Mouse (Mus musculus) MEL (cell line): Measurements from ENCODE around the gene Aldh3b2. TPM values are rescaled to one million over a fixed set of nuclear protein-coding genes. Genes with fewer than 3 reads are reported as not detected.

Source experiments
- DNase-seq: peaks from one replicate; pipeline ENCODE4 v3.0.0; 2011; ENCODE audit warnings: low read depth, low spot score
- H3K27ac ChIP-seq: 2 replicates; pipeline ENCODE4 v1.5.1; 2012; ENCODE audit warnings: low read depth, mild to moderate bottlenecking, control low read depth, low read length, moderate library complexity; ENCODE audit not compliant: control insufficient read depth
- H3K27me3 ChIP-seq, 2 experiments: fragments of 150-350 bp in 1 of 2; sonication (generic) in 1 of 2; 2 replicates each; pipeline ENCODE4 v1.6.1; 2012; ENCODE audit warnings: low read length in 2 of 2, mild to moderate bottlenecking in 2 of 2, improper control_type of control experiment in 1 of 2, moderate library complexity in 1 of 2; ENCODE audit not compliant: insufficient read depth in 2 of 2, control insufficient read depth in 1 of 2
- H3K36me3 ChIP-seq, 2 experiments: 2 replicates each; pipeline ENCODE4 v1.6.1; 2012 to 2014; ENCODE audit warnings: low read length in 2 of 2, improper control_type of control experiment in 1 of 2, inconsistent platforms in 1 of 2, mild to moderate bottlenecking in 1 of 2; ENCODE audit not compliant: insufficient read depth in 2 of 2, control insufficient read depth in 1 of 2
- H3K4me1 ChIP-seq, 2 experiments: fragments of 150-350 bp in 1 of 2; sonication (generic) in 1 of 2; 2 replicates each; pipeline ENCODE4 v1.6.1; 2012; ENCODE audit warnings: low read length in 2 of 2, improper control_type of control experiment in 1 of 2, mild to moderate bottlenecking in 1 of 2; ENCODE audit not compliant: insufficient read depth in 2 of 2, control insufficient read depth in 1 of 2
- H3K4me3 ChIP-seq, 2 experiments: fragments of 150-350 bp in 1 of 2; sonication (generic) in 1 of 2; 2 replicates each; pipeline ENCODE4 v1.5.1; 2012; ENCODE audit warnings: low read depth in 2 of 2, low read length in 2 of 2, mild to moderate bottlenecking in 2 of 2, moderate library complexity in 2 of 2, control low read depth in 1 of 2, improper control_type of control experiment in 1 of 2; ENCODE audit not compliant: control insufficient read depth in 1 of 2, insufficient read depth in 1 of 2
- H3K79me2 ChIP-seq: 2 replicates; pipeline ENCODE4 v1.6.1; 2012; ENCODE audit warnings: mild to moderate bottlenecking, low read length, moderate library complexity; ENCODE audit not compliant: control insufficient read depth, poor library complexity, insufficient read depth
- H3K9ac ChIP-seq: 2 replicates; pipeline ENCODE4 v1.6.1; 2012; ENCODE audit warnings: low read depth, mild to moderate bottlenecking, control low read depth, low read length, moderate library complexity; ENCODE audit not compliant: control insufficient read depth, poor library complexity, severe bottlenecking
- H3K9me3 ChIP-seq: fragments of 150-350 bp; sonication (generic); replicated peaks from 2 replicates; pipeline ENCODE4 v1.6.1; 2012; ENCODE audit warnings: mild to moderate bottlenecking, low read length, improper control_type of control experiment, moderate library complexity; ENCODE audit not compliant: insufficient read depth
- CTCF ChIP-seq, 3 experiments: IDR thresholded peaks in 2 of 3; conservative IDR thresholded peaks in 1 of 3; 2 replicates each; pipeline ENCODE4 v1.5.1; 2011 to 2012; ENCODE audit warnings: low read length in 3 of 3, low read depth in 2 of 3, mild to moderate bottlenecking in 2 of 3, improper control_type of control experiment in 1 of 3, inconsistent platforms in 1 of 3, mixed read lengths in 1 of 3, moderate library complexity in 1 of 3; ENCODE audit not compliant: control insufficient read depth in 1 of 3, insufficient read depth in 1 of 3, poor library complexity in 1 of 3, severe bottlenecking in 1 of 3
- E2F4 ChIP-seq: IDR thresholded peaks from 2 replicates; pipeline ENCODE4 v1.6.1; 2011; ENCODE audit warnings: low read depth, low read length, improper control_type of control experiment, borderline replicate concordance
- ELF1 ChIP-seq: IDR thresholded peaks from 2 replicates; pipeline ENCODE4 v1.6.1; 2014; ENCODE audit warnings: low read depth, mild to moderate bottlenecking, inconsistent platforms, low read length, improper control_type of control experiment, moderate library complexity
- EP300 ChIP-seq, 2 experiments: IDR thresholded peaks; 2 replicates each; pipeline ENCODE4 v1.6.1; 2011; ENCODE audit warnings: improper control_type of control experiment in 2 of 2, low read length in 2 of 2, low read depth in 1 of 2, mild to moderate bottlenecking in 1 of 2
- GATA1 ChIP-seq: IDR thresholded peaks from 2 replicates; pipeline ENCODE4 v1.6.1; 2011; ENCODE audit warnings: low read depth, low read length, improper control_type of control experiment
- HCFC1 ChIP-seq: IDR thresholded peaks from 2 replicates; pipeline ENCODE4 v1.6.1; 2012; ENCODE audit warnings: low read depth, mild to moderate bottlenecking, inconsistent platforms, low read length, improper control_type of control experiment, moderate library complexity
- MAZ ChIP-seq: IDR thresholded peaks from 2 replicates; pipeline ENCODE4 v1.6.1; 2012; ENCODE audit warnings: low read depth, mild to moderate bottlenecking, inconsistent platforms, low read length, improper control_type of control experiment
- MXI1 ChIP-seq: IDR thresholded peaks from 2 replicates; pipeline ENCODE4 v1.6.1; 2011; ENCODE audit warnings: mild to moderate bottlenecking, low read depth, low read length, improper control_type of control experiment
- MYB ChIP-seq: IDR thresholded peaks from 2 replicates; pipeline ENCODE4 v1.6.1; 2011; ENCODE audit warnings: mild to moderate bottlenecking, low read depth, low read length, improper control_type of control experiment
- MYC ChIP-seq: IDR thresholded peaks from 2 replicates; pipeline ENCODE4 v1.6.1; 2011; ENCODE audit warnings: low read depth, mild to moderate bottlenecking, low read length, improper control_type of control experiment, moderate library complexity
- NELFE ChIP-seq: IDR thresholded peaks from 2 replicates; pipeline ENCODE4 v1.6.1; 2011; ENCODE audit warnings: low read depth, low read length, improper control_type of control experiment
- POLR2AphosphoS2 ChIP-seq: IDR thresholded peaks from 2 replicates; pipeline ENCODE4 v1.6.1; 2011; ENCODE audit warnings: low read length, improper control_type of control experiment
- RAD21 ChIP-seq: IDR thresholded peaks from 2 replicates; pipeline ENCODE4 v1.6.1; 2011; ENCODE audit warnings: mild to moderate bottlenecking, low read depth, low read length, improper control_type of control experiment
- RCOR1 ChIP-seq: IDR thresholded peaks from 2 replicates; pipeline ENCODE4 v1.6.1; 2012; ENCODE audit warnings: low read depth, mild to moderate bottlenecking, inconsistent platforms, low read length, improper control_type of control experiment
- SMC3 ChIP-seq: IDR thresholded peaks from 2 replicates; pipeline ENCODE4 v1.6.1; 2011; ENCODE audit warnings: low read depth, low read length, improper control_type of control experiment
- TAL1 ChIP-seq: IDR thresholded peaks from 2 replicates; pipeline ENCODE4 v1.6.1; 2012; ENCODE audit warnings: mild to moderate bottlenecking, inconsistent platforms, low read length, moderate library complexity, mixed read lengths
- TCF12 ChIP-seq: IDR thresholded peaks from 2 replicates; pipeline ENCODE4 v1.6.1; 2014; ENCODE audit warnings: low read depth, mild to moderate bottlenecking, inconsistent platforms, low read length, improper control_type of control experiment, moderate library complexity
- UBTF ChIP-seq: IDR thresholded peaks from 2 replicates; pipeline ENCODE4 v1.6.1; 2012; ENCODE audit warnings: low read depth, mild to moderate bottlenecking, inconsistent platforms, low read length, improper control_type of control experiment, moderate library complexity, borderline replicate concordance; ENCODE audit not compliant: insufficient read depth
- ZC3H11A ChIP-seq: IDR thresholded peaks from 2 replicates; pipeline ENCODE4 v1.6.1; 2012; ENCODE audit warnings: low read depth, mild to moderate bottlenecking, inconsistent platforms, low read length, improper control_type of control experiment
- ZKSCAN1 ChIP-seq: IDR thresholded peaks from 2 replicates; pipeline ENCODE4 v1.6.1; 2012; ENCODE audit warnings: low read depth, mild to moderate bottlenecking, inconsistent platforms, low read length, improper control_type of control experiment, moderate library complexity
- ZMIZ1 ChIP-seq: IDR thresholded peaks from 2 replicates; pipeline ENCODE4 v1.6.1; 2012; ENCODE audit warnings: low read depth, mild to moderate bottlenecking, inconsistent platforms, low read length, improper control_type of control experiment, moderate library complexity
- ZNF384 ChIP-seq: IDR thresholded peaks from 2 replicates; pipeline ENCODE4 v1.6.1; 2012; ENCODE audit warnings: low read depth, mild to moderate bottlenecking, inconsistent platforms, low read length, improper control_type of control experiment
- polyA plus RNA-seq, 2 experiments: library from polyadenylated mRNA; stranded (reverse) in 1 of 2; unstranded in 1 of 2; fragments of >175 nt in 1 of 2; fragments of >200 nt in 1 of 2; gene quantifications; 2 replicates each; pipeline versions ENCODE4 v1.2.1 to v1.2.4; 2012; ENCODE audit warnings: low replicate concordance in 2 of 2, low read depth in 1 of 2; ENCODE audit not compliant: insufficient read length in 2 of 2, insufficient read depth in 1 of 2, missing spikeins in 1 of 2
- total RNA-seq: library from RNA; depleted of rRNA; stranded (reverse); fragments of 300-350 nt; gene quantifications from 2 replicates; pipeline ENCODE4 v1.2.3, GENCODE M21; 2012

The Aldh3b2 gene
- total and polyA plus RNA-seq, 3 experiments, result not detected

GRCm38 (mm10) chr19:3980917-3981316 is 8.8 kb downstream of the Aldh3b2 start:
- no peak overlapping the region for H3K27ac ChIP-seq

DNA sequence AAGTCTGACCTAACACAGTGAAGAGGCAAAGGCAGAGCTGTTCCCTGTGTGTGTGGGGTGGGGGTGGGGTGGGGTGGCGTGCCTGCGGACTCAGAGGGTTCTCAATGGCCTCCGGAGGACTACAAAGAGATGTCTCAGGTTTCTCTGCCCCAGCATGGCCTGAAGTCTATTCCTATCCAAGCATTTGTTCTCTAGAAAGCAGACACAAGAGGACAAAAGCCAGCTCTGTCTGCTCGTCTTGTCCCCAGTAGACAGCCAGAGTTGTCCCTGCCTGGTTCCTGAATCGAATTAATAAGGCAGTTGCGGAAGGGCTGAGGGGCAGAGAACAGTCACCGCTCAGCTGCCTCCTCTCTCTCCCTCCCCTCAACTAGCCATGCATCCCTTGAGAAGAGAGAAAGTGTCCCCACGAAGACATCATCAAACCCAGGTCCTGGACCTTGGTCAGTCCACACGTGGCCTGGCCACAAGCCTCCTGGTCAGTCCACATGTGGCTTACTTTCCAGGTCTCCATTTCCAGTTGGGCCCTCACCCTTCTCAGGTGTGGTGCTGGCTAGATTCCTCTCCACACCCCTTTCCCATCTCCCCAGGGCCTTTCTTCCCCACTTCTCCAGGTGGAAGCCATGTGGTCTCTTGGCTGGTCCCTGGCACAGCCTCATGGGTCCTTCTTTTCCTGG is 11.5 kb downstream of the Aldh3b2 start:
- no peak overlapping the region for H3K4me3 ChIP-seq
- no peaks in the 10 kb centered on the region; a peak in 1 of 4 replicates for H3K36me3 ChIP-seq
- no peaks in the 10 kb centered on the region; a peak in 1 of 4 replicates for H3K27me3 ChIP-seq
- DNase-seq, result no peak
- H3K4me1 ChIP-seq, result peaks cover 0 to 8% of the 10 kb centered on the region in 2 experiments; a peak in 2 of 4 replicates
- no peaks in the 10 kb centered on the region for H3K9me3 ChIP-seq
- H3K27ac ChIP-seq, result no peak overlapping the region
- no peaks in the 10 kb centered on the region for H3K79me2 ChIP-seq
- TF ChIP-seq MAZ (no peak), EP300 (IDR thresholded peaks at IDR 0.05; ENCODE audit: low read depth in 1 of 2, low read length in 2 of 2) (no peak), E2F4 (no peak), ZNF384 (no peak), POLR2AphosphoS2 (no peak), SMC3 (no peak), RAD21 (no peak), TAL1 (no peak), GATA1 (no peak), ZMIZ1 (no peak), NELFE (no peak)
- no peak overlapping the region for H3K9ac ChIP-seq

More at GRCm38 (mm10) chr19:3980917-3981316, 8.8 kb downstream of the Aldh3b2 start:
- no peaks in the 10 kb centered on the region for H3K36me3 ChIP-seq
- no peak for TF ChIP-seq CTCF (IDR thresholded peaks at IDR 0.05 in 2 of 3, conservative IDR thresholded peaks at IDR 0.05 in 1 of 3; ENCODE audit: control insufficient read depth in 1 of 3, insufficient read depth in 1 of 3, low read depth in 2 of 3, low read length in 3 of 3, poor library complexity in 1 of 3, severe bottlenecking in 1 of 3)
- no peak for TF ChIP-seq ZKSCAN1
- TF ChIP-seq TCF12, result no peak
- no peak for TF ChIP-seq SMC3
- no peak for TF ChIP-seq ZNF384
- TF ChIP-seq GATA1, result no peak
- no peak for TF ChIP-seq HCFC1
- TF ChIP-seq MAZ, result no peak
- no peak for TF ChIP-seq MXI1
- TF ChIP-seq NELFE, result no peak
- TF ChIP-seq MYB, result no peak
- no peak for TF ChIP-seq POLR2AphosphoS2
- TF ChIP-seq RCOR1, result no peak
- TF ChIP-seq E2F4, result no peak
- no peak for TF ChIP-seq ZMIZ1
- TF ChIP-seq ZC3H11A, result no peak
- no peak for TF ChIP-seq ELF1
- no peak for TF ChIP-seq MYC
- TF ChIP-seq UBTF, result no peak
- no peaks in the 10 kb centered on the region for H3K9me3 ChIP-seq
- DNase-seq, result no peak
- H3K27me3 ChIP-seq, result no peaks in the 10 kb centered on the region; a peak in 1 of 4 replicates
- no peaks in the 10 kb centered on the region for H3K79me2 ChIP-seq
- no peak overlapping the region for H3K4me3 ChIP-seq
- no peak overlapping the region for H3K9ac ChIP-seq
- H3K4me1 ChIP-seq, result no peaks in the 10 kb centered on the region
